Mouse (Mus musculus) spleen, adult 2 months (tissue): Measurements from ENCODE around the gene Pfn4.
"Not testable (repeated sequence)": the region's sequence is repeated elsewhere in the genome, so short reads cannot be mapped to it uniquely, and the experiment has no call there.

ENCODE experiments used
- CTCF ChIP-seq: fragments of 200-500 bp; IDR thresholded peaks from 2 replicates; pipeline ENCODE4 v1.5.1; 2011; ENCODE audit warnings: mild to moderate bottlenecking, inconsistent platforms; ENCODE audit not compliant: insufficient read depth, insufficient read length, insufficient replicate concordance; ENCODE audit errors: extremely low read depth
- POLR2A ChIP-seq: fragments of 200-500 bp; IDR thresholded peaks from 2 replicates; pipeline ENCODE4 v1.6.1; 2011; ENCODE audit warnings: low read depth, low read length, inconsistent platforms

- not testable (repeated sequence) for TF ChIP-seq CTCF, POLR2A
Measured at GRCm38 (mm10) chr12:4797471-4797870, 28.6 kb downstream of the Pfn4 start.
